Mouse (Mus musculus): ENCODE results near the gene Dap3.
"Not testable (repeated sequence)": the region's sequence is repeated elsewhere in the genome, so short reads cannot be mapped to it uniquely, and the experiment has no call there.

The Dap3 gene

GRCm38 (mm10) chr3:88950576-88951326 lies at the start of gene Dap3, which contains the start of gene Ash1l:
Gene Dap3 (minus strand): TSS chr3:88951181.
Gene Ash1l (plus strand): TSS chr3:88950622.
- DNase-seq (ENCODE audit: low spot score in 2 of 2) = peak; percentile 73 to 75

- no peak for DNase-seq (ENCODE audit: low spot score in 2 of 2)
These were observed 41.8 kb upstream of the Dap3 start for GRCm38 (mm10) chr3:88992793-88993192.

GRCm38 (mm10) chr3:88983921-88984381 lies 33.0 kb upstream of the Dap3 start:
- DNase-seq (ENCODE audit: low spot score in 2 of 2) = no peak

GRCm38 (mm10) chr3:88981206-88982010 lies 30.4 kb upstream of the Dap3 start:
- DNase-seq (ENCODE audit: low spot score in 2 of 2) = no peak

GRCm38 (mm10) chr3:88975012-88975411 lies 24.0 kb upstream of the Dap3 start:
- DNase-seq (ENCODE audit: low spot score in 2 of 2) = no peak

GRCm38 (mm10) chr3:88963211-88963610 lies 12.2 kb upstream of the Dap3 start:
- DNase-seq (ENCODE audit: low spot score in 2 of 2) = not testable (repeated sequence)

- no peak for DNase-seq (ENCODE audit: low spot score in 2 of 2)
These were observed 2.8 kb upstream of the Dap3 start for GRCm38 (mm10) chr3:88953736-88954135.

- DNase-seq (ENCODE audit: low spot score in 2 of 2) = no peak
These were observed 2.3 kb upstream of the Dap3 start for GRCm38 (mm10) chr3:88953246-88953645.

GRCm38 (mm10) chr3:88951327-88951800 lies 383 bp upstream of the Dap3 start:
- no peak for DNase-seq (ENCODE audit: low spot score in 2 of 2)

- DNase-seq (ENCODE audit: low spot score in 2 of 2) = peak; percentile 86 to 88
These were observed 1.0 kb downstream of the Dap3 start for GRCm38 (mm10) chr3:88949786-88950575.

GRCm38 (mm10) chr3:88944109-88944508 lies 6.9 kb downstream of the Dap3 start:
- DNase-seq (ENCODE audit: low spot score in 2 of 2) = no peak

- no peak for DNase-seq (ENCODE audit: low spot score in 2 of 2)
These were observed 8.6 kb downstream of the Dap3 start for GRCm38 (mm10) chr3:88942316-88942880.

- no peak for DNase-seq (ENCODE audit: low spot score in 2 of 2)
These were observed 11.2 kb downstream of the Dap3 start for GRCm38 (mm10) chr3:88939749-88940148.

GRCm38 (mm10) chr3:88939071-88939470 lies 11.9 kb downstream of the Dap3 start:
- no peak for DNase-seq (ENCODE audit: low spot score in 2 of 2)

GRCm38 (mm10) chr3:88929501-88929900 lies 21.5 kb downstream of the Dap3 start:
- no peak for DNase-seq (ENCODE audit: low spot score in 2 of 2)

- no peak for DNase-seq (ENCODE audit: low spot score in 2 of 2)
These were observed 25.3 kb downstream of the Dap3 start for GRCm38 (mm10) chr3:88925651-88926050.

- DNase-seq (ENCODE audit: low spot score in 2 of 2) = no peak
These were observed 26.9 kb downstream of the Dap3 start for GRCm38 (mm10) chr3:88923989-88924591.

- no peak for DNase-seq (ENCODE audit: low spot score in 2 of 2)
These were observed 29.6 kb downstream of the Dap3 start for GRCm38 (mm10) chr3:88921411-88921810.

- DNase-seq (ENCODE audit: low spot score in 2 of 2) = no peak
These were observed 32.0 kb downstream of the Dap3 start for GRCm38 (mm10) chr3:88918981-88919380.

GRCm38 (mm10) chr3:88914384-88914810 lies 36.6 kb downstream of the Dap3 start:
- DNase-seq (ENCODE audit: low spot score in 2 of 2) = no peak
